ENCODE assay signal across 19 mouse cellular contexts in the genomic region with DNA sequence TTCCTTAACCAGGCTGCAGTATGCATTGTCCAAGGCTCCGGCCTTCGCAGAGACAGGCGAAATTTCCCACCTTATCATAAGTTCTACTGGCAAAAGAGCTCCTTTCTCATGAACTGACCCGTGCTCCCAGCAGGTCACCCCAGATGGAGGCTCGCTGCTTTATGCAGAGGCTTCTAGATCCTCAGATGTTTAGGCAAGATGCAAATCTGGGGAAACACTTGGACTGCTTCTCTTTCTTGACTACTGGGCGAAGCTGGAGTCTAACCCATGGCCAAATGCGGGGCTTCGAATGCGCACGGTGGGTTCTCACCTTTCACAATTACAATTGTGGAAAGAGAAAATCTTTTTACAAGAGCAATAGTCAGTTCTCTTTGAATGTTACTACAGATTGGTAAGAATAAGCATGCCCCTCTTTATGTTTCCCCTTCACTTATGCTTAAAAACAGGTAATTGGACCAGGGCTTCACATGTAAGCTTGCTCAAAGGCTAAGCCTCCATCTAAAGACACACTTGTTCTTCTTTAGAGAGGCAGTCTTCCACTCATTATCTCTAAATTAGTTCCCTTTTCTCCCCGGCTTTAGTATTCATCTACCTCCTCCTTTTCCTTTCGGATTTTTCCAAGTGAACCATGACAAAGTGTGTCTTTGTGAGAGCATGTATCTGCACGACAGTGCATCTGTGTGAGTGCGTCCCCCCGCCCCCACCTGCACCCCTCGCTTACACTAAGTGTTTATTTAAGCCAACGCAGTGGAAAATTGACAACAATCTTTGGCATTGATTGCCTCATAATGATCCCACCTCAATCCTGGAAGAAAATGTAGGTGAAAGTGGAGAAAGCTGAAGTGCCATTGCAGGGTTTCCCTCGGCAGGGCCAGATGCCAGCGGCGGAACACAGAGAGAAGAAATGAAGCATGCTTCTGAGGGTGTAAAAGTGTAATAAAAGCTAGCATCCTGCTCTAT. TPM values are rescaled to one million over a fixed set of nuclear protein-coding genes. Genes with fewer than 3 reads are reported as not detected.
DNase-seq lines count a peak whose midpoint lies in the region; ATAC-seq and TF ChIP-seq lines count a peak whose summit lies in the region.
"Had no signal": no experiment of that assay in that cellular context is flagged by ENCODE, and none has a peak within 500 bp of the region (broad histone marks: within the 10 kb centered on the region; RNA-seq: fewer than 3 reads in every experiment).

No protein-coding gene starts in this region.

- H3K4me1 ChIP-seq in embryonic facial prominence, embryonic 14.5 days (ENCODE audit: control insufficient read depth, insufficient read depth, low read length) = no peaks in the 10 kb centered on the region
- 0 out of 2 replicates have a peak, but pooled peaks cover 5% of the 10 kb centered on the region for H3K4me1 ChIP-seq in embryonic facial prominence, embryonic 10.5 days
- H3K4me1 ChIP-seq in hindbrain, embryonic 12.5 days = no peaks in the 10 kb centered on the region
- no peaks in the 10 kb centered on the region for H3K4me1 ChIP-seq in midbrain, postnatal 0 days (ENCODE audit: insufficient read depth, low read length)
- H3K4me1 ChIP-seq: embryonic facial prominence, embryonic 13.5 days; limb, embryonic 15.5 days had no signal

- H3K27me3 ChIP-seq in embryonic facial prominence, embryonic 14.5 days (replicated peaks; ENCODE audit: control insufficient read depth, insufficient read depth, low read length) = no peaks in the 10 kb centered on the region
- H3K27me3 ChIP-seq in embryonic facial prominence, embryonic 10.5 days (replicated peaks; ENCODE audit: low read depth, poor library complexity, severe bottlenecking) = no peaks in the 10 kb centered on the region
- H3K27me3 ChIP-seq in hindbrain, embryonic 12.5 days = no peaks in the 10 kb centered on the region
- H3K27me3 ChIP-seq in midbrain, postnatal 0 days (ENCODE audit: insufficient read depth, low read length) = no peaks in the 10 kb centered on the region
- H3K27me3 ChIP-seq: embryonic facial prominence, embryonic 13.5 days; limb, embryonic 15.5 days had no signal

- no peak overlapping the region for H3K4me2 ChIP-seq in embryonic facial prominence, embryonic 14.5 days (ENCODE audit: low read depth, low read length)
- no peak overlapping the region for H3K4me2 ChIP-seq in hindbrain, embryonic 12.5 days (replicated peaks)
- H3K4me2 ChIP-seq in midbrain, postnatal 0 days (ENCODE audit: low read depth, low read length, poor library complexity, severe bottlenecking) = 0 out of 2 replicates have a peak overlapping the region, but pooled peaks have one; percentile 2
- H3K4me2 ChIP-seq: embryonic facial prominence, embryonic 13.5 days; limb, embryonic 15.5 days had no signal

- H3K9ac ChIP-seq in embryonic facial prominence, embryonic 14.5 days (ENCODE audit: low read depth, low read length) = no peak overlapping the region
- H3K9ac ChIP-seq in hindbrain, embryonic 12.5 days = no peak overlapping the region
- H3K9ac ChIP-seq in midbrain, postnatal 0 days (replicated peaks; ENCODE audit: low read length, poor library complexity, severe bottlenecking) = no peak overlapping the region
- H3K9ac ChIP-seq: embryonic facial prominence, embryonic 13.5 days; limb, embryonic 15.5 days had no signal

- H3K4me3 ChIP-seq in embryonic facial prominence, embryonic 14.5 days (ENCODE audit: low read depth, low read length) = no peak overlapping the region
- no peak overlapping the region for H3K4me3 ChIP-seq in embryonic facial prominence, embryonic 10.5 days
- H3K4me3 ChIP-seq in hindbrain, embryonic 12.5 days = no peak overlapping the region
- H3K4me3 ChIP-seq in midbrain, postnatal 0 days (ENCODE audit: low read depth, low read length) = no peak overlapping the region
- H3K4me3 ChIP-seq: embryonic facial prominence, embryonic 13.5 days; left cerebral cortex, adult 2 months; limb, embryonic 15.5 days had no signal

- no peak for TF ChIP-seq CTCF in midbrain, postnatal 0 days (IDR thresholded peaks at IDR 0.05)

- WGBS in embryonic facial prominence, embryonic 14.5 days = 65% methylated on average over 20 of the region's 20 CpGs
- WGBS in embryonic facial prominence, embryonic 10.5 days = 60% methylated on average over 20 of the region's 20 CpGs
- WGBS in hindbrain, embryonic 12.5 days = 61% methylated on average over 20 of the region's 20 CpGs
- WGBS in midbrain, postnatal 0 days = 43% methylated on average over 20 of the region's 20 CpGs

- DNase-seq in embryonic facial prominence, embryonic 14.5 days (ENCODE audit: low spot score) = no peak
- DNase-seq in embryonic facial prominence, embryonic 10.5 days (ENCODE audit: low spot score) = no peak
- peak; percentile 62 for DNase-seq in Muller cell, postnatal 12 days (ENCODE audit: inconsistent ontology term)
- DNase-seq in midbrain, postnatal 0 days (ENCODE audit: low spot score) = peak; percentile 10
- no peak for DNase-seq in adrenal gland, adult (ENCODE audit: inconsistent age in 2 of 2, low spot score in 1 of 2)
- no peak for DNase-seq in left cerebral cortex, postnatal 4 days
- no peak for DNase-seq in spleen, postnatal 10 days (ENCODE audit: low spot score in 2 of 2)
- DNase-seq: cerebellum, adult 2 months; heart, adult 18-20 months; heart, postnatal 10 days; kidney, postnatal 36 days; lung, adult 2 months had no signal

- H3K36me3 ChIP-seq in embryonic facial prominence, embryonic 14.5 days (ENCODE audit: control insufficient read depth, insufficient read depth, low read length) = no peaks in the 10 kb centered on the region
- no peaks in the 10 kb centered on the region for H3K36me3 ChIP-seq in embryonic facial prominence, embryonic 10.5 days (replicated peaks)
- H3K36me3 ChIP-seq in hindbrain, embryonic 12.5 days = no peaks in the 10 kb centered on the region
- H3K36me3 ChIP-seq in midbrain, postnatal 0 days (ENCODE audit: insufficient read depth, low read length) = no peaks in the 10 kb centered on the region
- H3K36me3 ChIP-seq: embryonic facial prominence, embryonic 13.5 days; limb, embryonic 15.5 days had no signal

- H3K27ac ChIP-seq in embryonic facial prominence, embryonic 14.5 days (replicated peaks; ENCODE audit: low read depth, low read length) = no peak overlapping the region
- no peak overlapping the region for H3K27ac ChIP-seq in embryonic facial prominence, embryonic 10.5 days (replicated peaks)
- H3K27ac ChIP-seq in hindbrain, embryonic 12.5 days = no peak overlapping the region
- no peak overlapping the region for H3K27ac ChIP-seq in midbrain, postnatal 0 days (ENCODE audit: low read depth, low read length)
- H3K27ac ChIP-seq: embryonic facial prominence, embryonic 13.5 days; left cerebral cortex, adult 2 months; limb, embryonic 15.5 days had no signal

- no peaks in the 10 kb centered on the region for H3K9me3 ChIP-seq in embryonic facial prominence, embryonic 14.5 days (ENCODE audit: control insufficient read depth, low read length)
- no peaks in the 10 kb centered on the region for H3K9me3 ChIP-seq in embryonic facial prominence, embryonic 10.5 days
- H3K9me3 ChIP-seq in hindbrain, embryonic 12.5 days (replicated peaks) = no peaks in the 10 kb centered on the region
- H3K9me3 ChIP-seq in midbrain, postnatal 0 days (ENCODE audit: low read length) = no peaks in the 10 kb centered on the region
- H3K9me3 ChIP-seq: embryonic facial prominence, embryonic 13.5 days; limb, embryonic 15.5 days had no signal

- intact Hi-C loops in left cerebral cortex, postnatal 4 days (cut with DNase I) = no loop called here

- peak; percentile 67; the same call in 1 of the 2 replicates for ATAC-seq in embryonic facial prominence, embryonic 14.5 days (ENCODE audit: low read depth)
- ATAC-seq in hindbrain, embryonic 12.5 days (ENCODE audit: low FRiP score) = peak; percentile 72
- no peak; the same call in 1 of the 2 replicates for ATAC-seq in midbrain, postnatal 0 days (ENCODE audit: low FRiP score)
- ATAC-seq: intestine, embryonic 16.5 days had no signal

RNA-seq across cellular contexts. Expression of a gene that starts 28.6 kb away (rescaled TPM):
- polyA plus RNA-seq in embryonic facial prominence, embryonic 14.5 days (2014; fragmentation: Nextera tagmentation; extraction: Ambion mirVana) = 0.56 and 0.64 TPM in 2 replicates
- polyA plus RNA-seq in embryonic facial prominence, embryonic 10.5 days (2016; fragmentation: Nextera tagmentation; extraction: Ambion mirVana) = 0.66 and 1.1 TPM in 2 replicates
- polyA plus RNA-seq in hindbrain, embryonic 12.5 days (2016; fragmentation: Nextera tagmentation; extraction: Ambion mirVana) = 0.39 and 0.48 TPM in 2 replicates
- 0.71 and 4.6 TPM in 2 replicates for total RNA-seq in midbrain, postnatal 0 days (2014; rRNA removed)
- 0.22 and 0.35 TPM in 2 replicates for polyA plus RNA-seq in midbrain, postnatal 0 days (2015; fragmentation: Nextera tagmentation; extraction: Ambion mirVana)
- 1 to 10 TPM; 1.0 to 1.4 TPM for total RNA-seq in left cerebral cortex, postnatal 4 days (2021)
- total RNA-seq: heart, adult 18-20 months; heart, postnatal 10 days; neutrophil, adult 5-6 weeks had no signal
- polyA plus RNA-seq: lung, adult 2 months; small intestine, adult 2 months had no signal

Comparison
In these comparisons a context has a peak if more than half of its experiments do, and no peak if none do; other contexts are left out.
1. DNase-seq: peak in Muller cell, postnatal 12 days (single experiment) and midbrain, postnatal 0 days (single experiment); none in embryonic facial prominence, embryonic 14.5 days (single experiment), embryonic facial prominence, embryonic 10.5 days (single experiment), adrenal gland, adult (0 of 2), left cerebral cortex, postnatal 4 days (single experiment) and spleen, postnatal 10 days (0 of 2).